Mouse (Mus musculus) small intestine, adult 2 months (tissue): ENCODE measurements around the gene Wfdc1.

Source experiments
- CTCF ChIP-seq: fragments of 200-500 bp; IDR thresholded peaks from 2 replicates; pipeline ENCODE4 v1.5.1; 2012; ENCODE audit warnings: low read depth, mild to moderate bottlenecking, control low read depth, inconsistent platforms, low read length, moderate library complexity, mixed read lengths; ENCODE audit not compliant: insufficient replicate concordance, insufficient read length; ENCODE audit errors: extremely low read depth
- POLR2A ChIP-seq: fragments of 200-500 bp; IDR thresholded peaks from 2 replicates; pipeline ENCODE4 v1.6.1; 2012; ENCODE audit warnings: low read depth, mild to moderate bottlenecking, control low read depth, inconsistent platforms, low read length, moderate library complexity

DNA sequence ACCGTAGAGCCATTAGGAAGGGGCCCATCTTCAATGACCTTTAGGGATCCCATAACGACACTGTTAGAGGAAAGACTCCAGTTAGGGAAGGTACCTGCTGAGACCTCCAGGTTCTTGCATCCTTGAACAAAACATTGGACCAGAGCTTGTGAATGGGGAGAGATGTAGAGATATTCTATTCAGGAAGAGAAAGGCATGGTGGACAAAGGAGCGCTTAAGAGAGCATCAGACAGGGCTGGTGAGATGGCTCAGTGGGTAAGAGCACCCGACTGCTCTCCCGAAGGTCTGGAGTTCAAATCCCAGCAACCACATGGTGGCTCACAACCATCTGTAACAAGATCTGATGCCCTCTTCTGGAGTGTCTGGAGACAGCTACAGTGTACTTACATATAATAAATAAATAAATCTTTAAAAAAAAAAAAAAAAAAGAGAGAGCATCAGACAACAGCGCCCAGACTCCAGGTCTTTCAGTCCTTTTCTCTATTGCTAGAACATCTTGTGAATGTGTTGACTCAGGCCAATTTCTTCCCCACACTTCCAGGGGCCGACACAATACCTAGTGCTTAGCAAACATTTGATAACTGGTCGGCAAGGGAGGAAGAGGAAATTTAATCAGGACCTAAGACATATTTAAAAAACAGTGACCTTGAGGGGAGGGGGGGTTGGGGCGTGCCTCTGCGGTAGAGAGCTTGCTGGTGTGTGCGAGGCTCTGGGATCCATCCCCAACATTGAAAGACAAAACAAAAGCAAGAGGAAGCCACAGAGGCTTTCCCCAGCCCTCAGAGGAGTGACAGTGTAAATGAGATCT, 71.1 kb downstream of the Wfdc1 start:
- TF ChIP-seq CTCF (no peak), POLR2A (no peak)
